12 mouse cellular contexts compared by ENCODE assay signal in genomic region chr9:58458341-58458740, GRCm38 (mm10). TPM values are rescaled to one million over a fixed set of nuclear protein-coding genes. Genes with fewer than 3 reads are reported as not detected.
DNase-seq lines count a peak whose midpoint lies in the region; ATAC-seq and TF ChIP-seq lines count a peak whose summit lies in the region.
"Had no signal": no experiment of that assay in that cellular context is flagged by ENCODE, and none has a peak within 500 bp of the region (broad histone marks: within the 10 kb centered on the region; RNA-seq: fewer than 3 reads in every experiment).

No protein-coding gene starts in this region.

- no peak overlapping the region for H3K27ac ChIP-seq in heart, adult 2 months
- peak overlapping the region; percentile 66 for H3K27ac ChIP-seq in midbrain, embryonic 13.5 days
- H3K27ac ChIP-seq in midbrain, embryonic 10.5 days (replicated peaks), result no peak overlapping the region
- peak overlapping the region; percentile 42; the same call in 1 of the 2 replicates for H3K27ac ChIP-seq in embryonic facial prominence, embryonic 14.5 days (replicated peaks; ENCODE audit: low read depth, low read length)
- H3K27ac ChIP-seq in midbrain, postnatal 0 days (ENCODE audit: low read depth, low read length), result no peak overlapping the region
- H3K27ac ChIP-seq: intestine, embryonic 15.5 days; liver, embryonic 13.5 days had no signal

- H3K79me2 ChIP-seq in heart, adult 2 months (replicated peaks; ENCODE audit: control insufficient read depth, insufficient read depth, low read length), result no peaks in the 10 kb centered on the region

- TF ChIP-seq POLR2A in heart, adult 2 months (IDR thresholded peaks at IDR 0.05; ENCODE audit: insufficient read depth, low read depth, low read length), result no peak

- no peak overlapping the region for H3K9ac ChIP-seq in heart, adult 2 months (ENCODE audit: low read depth, low read length)
- no peak overlapping the region for H3K9ac ChIP-seq in midbrain, embryonic 13.5 days (replicated peaks)
- H3K9ac ChIP-seq in embryonic facial prominence, embryonic 14.5 days (ENCODE audit: low read depth, low read length), result no peak overlapping the region
- no peak overlapping the region for H3K9ac ChIP-seq in midbrain, postnatal 0 days (replicated peaks; ENCODE audit: low read length, poor library complexity, severe bottlenecking)
- H3K9ac ChIP-seq: intestine, embryonic 15.5 days; liver, embryonic 13.5 days had no signal

- no peaks in the 10 kb centered on the region for H3K36me3 ChIP-seq in heart, adult 2 months (ENCODE audit: control insufficient read depth, insufficient read depth, low read length)
- H3K36me3 ChIP-seq in midbrain, embryonic 13.5 days, result no peaks in the 10 kb centered on the region
- no peaks in the 10 kb centered on the region for H3K36me3 ChIP-seq in midbrain, embryonic 10.5 days
- no peaks in the 10 kb centered on the region for H3K36me3 ChIP-seq in embryonic facial prominence, embryonic 14.5 days (ENCODE audit: control insufficient read depth, insufficient read depth, low read length)
- no peaks in the 10 kb centered on the region for H3K36me3 ChIP-seq in midbrain, postnatal 0 days (ENCODE audit: insufficient read depth, low read length)
- H3K36me3 ChIP-seq: intestine, embryonic 15.5 days; liver, embryonic 13.5 days had no signal

- no peaks in the 10 kb centered on the region for H3K9me3 ChIP-seq in midbrain, embryonic 13.5 days
- no peaks in the 10 kb centered on the region for H3K9me3 ChIP-seq in midbrain, embryonic 10.5 days (replicated peaks)
- no peaks in the 10 kb centered on the region for H3K9me3 ChIP-seq in embryonic facial prominence, embryonic 14.5 days (ENCODE audit: control insufficient read depth, low read length)
- no peaks in the 10 kb centered on the region for H3K9me3 ChIP-seq in midbrain, postnatal 0 days (ENCODE audit: low read length)
- H3K9me3 ChIP-seq: intestine, embryonic 15.5 days; liver, embryonic 13.5 days had no signal

- ATAC-seq in midbrain, embryonic 13.5 days, result no peak
- no peak for ATAC-seq in embryonic facial prominence, embryonic 14.5 days (ENCODE audit: low read depth)
- no peak for ATAC-seq in midbrain, postnatal 0 days (ENCODE audit: low FRiP score)
- ATAC-seq: intestine, embryonic 15.5 days had no signal

- H3K4me3 ChIP-seq in heart, adult 2 months, result no peak overlapping the region
- H3K4me3 ChIP-seq in midbrain, embryonic 13.5 days (replicated peaks), result no peak overlapping the region
- H3K4me3 ChIP-seq in midbrain, embryonic 10.5 days, result no peak overlapping the region
- H3K4me3 ChIP-seq in embryonic facial prominence, embryonic 14.5 days (ENCODE audit: low read depth, low read length), result no peak overlapping the region
- no peak overlapping the region for H3K4me3 ChIP-seq in midbrain, postnatal 0 days (ENCODE audit: low read depth, low read length)
- H3K4me3 ChIP-seq: intestine, embryonic 15.5 days; liver, embryonic 13.5 days had no signal

- H3K4me1 ChIP-seq in heart, adult 2 months (ENCODE audit: control insufficient read depth, insufficient read depth, low read length), result no peaks in the 10 kb centered on the region
- H3K4me1 ChIP-seq in midbrain, embryonic 13.5 days (replicated peaks), result peaks cover 39% of the 10 kb centered on the region
- peaks cover 34% of the 10 kb centered on the region for H3K4me1 ChIP-seq in midbrain, embryonic 10.5 days
- peaks cover 23% of the 10 kb centered on the region for H3K4me1 ChIP-seq in embryonic facial prominence, embryonic 14.5 days (ENCODE audit: control insufficient read depth, insufficient read depth, low read length)
- H3K4me1 ChIP-seq in midbrain, postnatal 0 days (ENCODE audit: insufficient read depth, low read length), result peaks cover 10% of the 10 kb centered on the region; the same call in 1 of the 2 replicates
- H3K4me1 ChIP-seq: liver, embryonic 13.5 days had no signal

- TF ChIP-seq CTCF in heart, adult 2 months (IDR thresholded peaks at IDR 0.05), result peak; percentile 49
- TF ChIP-seq CTCF in midbrain, postnatal 0 days (IDR thresholded peaks at IDR 0.05), result peak; percentile 53

- no peak overlapping the region for H3K4me2 ChIP-seq in midbrain, embryonic 13.5 days (replicated peaks)
- no peak overlapping the region for H3K4me2 ChIP-seq in embryonic facial prominence, embryonic 14.5 days (ENCODE audit: low read depth, low read length)
- H3K4me2 ChIP-seq in midbrain, postnatal 0 days (ENCODE audit: low read depth, low read length, poor library complexity, severe bottlenecking), result no peak overlapping the region
- H3K4me2 ChIP-seq: intestine, embryonic 15.5 days; liver, embryonic 13.5 days had no signal

- H3K27me3 ChIP-seq in heart, adult 2 months (ENCODE audit: control insufficient read depth, insufficient read depth, low read length), result no peaks in the 10 kb centered on the region; the same call in 1 of the 2 replicates
- H3K27me3 ChIP-seq in midbrain, embryonic 13.5 days, result no peaks in the 10 kb centered on the region
- peaks cover 18% of the 10 kb centered on the region for H3K27me3 ChIP-seq in midbrain, embryonic 10.5 days (ENCODE audit: low read depth, poor library complexity, severe bottlenecking)
- no peaks in the 10 kb centered on the region for H3K27me3 ChIP-seq in embryonic facial prominence, embryonic 14.5 days (replicated peaks; ENCODE audit: control insufficient read depth, insufficient read depth, low read length)
- no peaks in the 10 kb centered on the region for H3K27me3 ChIP-seq in midbrain, postnatal 0 days (ENCODE audit: insufficient read depth, low read length)
- H3K27me3 ChIP-seq: intestine, embryonic 15.5 days had no signal

- no peak for TF ChIP-seq EP300 in heart, adult 2 months (IDR thresholded peaks at IDR 0.05; ENCODE audit: insufficient read depth, low read depth, low read length)

- WGBS in heart, adult 2 months, result 55% methylated on average over 3 of the region's 3 CpGs
- 84% methylated on average over 3 of the region's 3 CpGs for whole genome bisulfite sequencing in midbrain, embryonic 13.5 days
- 84% methylated on average over 3 of the region's 3 CpGs for WGBS in midbrain, embryonic 10.5 days
- WGBS in embryonic facial prominence, embryonic 14.5 days, result 87% methylated on average over 3 of the region's 3 CpGs
- WGBS in midbrain, postnatal 0 days, result 75% methylated on average over 3 of the region's 3 CpGs

- DNase-seq in heart, adult 2 months, result no peak
- no peak for DNase-seq in heart, postnatal 4 days
- no peak for DNase-seq in midbrain, embryonic 10.5 days (ENCODE audit: low spot score)
- no peak for DNase-seq in embryonic facial prominence, embryonic 14.5 days (ENCODE audit: low spot score)
- peak; percentile 67 for DNase-seq in midbrain, postnatal 0 days (ENCODE audit: low spot score)
- no peak for DNase-seq in thymus, postnatal 36 days
- DNase-seq in layer of hippocampus, postnatal 36 days, result no peak
- DNase-seq: cerebellum, adult 8-10 months; liver, embryonic 13.5 days had no signal

- intact Hi-C loops in heart, adult 2 months (cut with DNase I), result loop anchor here (5.0 kb wide), 1 partner anchor 46 kb away; no protein-coding TSS in a partner anchor

RNA-seq across cellular contexts. Expression of gene Insyn1, which starts 30.1 kb away (rescaled TPM):
- 10 to 100 TPM; 23.6 to 26.1 TPM for total RNA-seq in heart, adult 2 months (2021)
- polyA plus RNA-seq in heart, adult 2 months (2012; rRNA removed), result 13.4 and 17.2 TPM in 2 replicates
- total RNA-seq in heart, postnatal 4 days (2021), result 10 to 100 TPM; 10.9 to 12.6 TPM
- polyA plus RNA-seq in midbrain, embryonic 13.5 days (2015; fragmentation: Nextera tagmentation; extraction: Ambion mirVana), result 2.9 and 5.2 TPM in 2 replicates
- 0.54 and 1.1 TPM in 2 replicates for polyA plus RNA-seq in midbrain, embryonic 10.5 days (2016; fragmentation: Nextera tagmentation; extraction: Ambion mirVana)
- 4.9 and 5.0 TPM in 2 replicates for polyA plus RNA-seq in embryonic facial prominence, embryonic 14.5 days (2014; fragmentation: Nextera tagmentation; extraction: Ambion mirVana)
- total RNA-seq in midbrain, postnatal 0 days (2014; rRNA removed), result 118 and 131 TPM in 2 replicates
- polyA plus RNA-seq in midbrain, postnatal 0 days (2015; fragmentation: Nextera tagmentation; extraction: Ambion mirVana), result 7.2 and 9.0 TPM in 2 replicates
- total RNA-seq in layer of hippocampus, postnatal 36 days (2021), result 100 to 1,000 TPM; 232 to 236 TPM
- total RNA-seq: monocyte, adult 5-6 weeks had no signal

Comparison
In these comparisons a context has a peak if more than half of its experiments do, and no peak if none do; other contexts are left out.
1. H3K27ac ChIP-seq: peak in midbrain, embryonic 13.5 days (single experiment) and embryonic facial prominence, embryonic 14.5 days (single experiment); none in heart, adult 2 months (single experiment), midbrain, embryonic 10.5 days (single experiment) and midbrain, postnatal 0 days (single experiment).